Mouse (Mus musculus) activated CD4-positive, CD25-positive, alpha-beta regulatory T cell, adult 4 months (primary cell): ENCODE data around the gene Btbd2. TPM values are rescaled to one million over a fixed set of nuclear protein-coding genes. Genes with fewer than 3 reads are reported as not detected.

Experiments
- ATAC-seq: one replicate; pipeline ENCODE4 v1.8.0; 2017
- polyA plus RNA-seq, 2 experiments: library from polyadenylated mRNA; unstranded; fragments of 100-300 nt; shearing (Covaris generic); gene quantifications; one replicate each; pipeline ENCODE4 v1.2.1; 2017

Gene Btbd2
- polyA plus RNA-seq, 2 experiments from 2014 or later = 5.5 to 6.1 TPM

DNA sequence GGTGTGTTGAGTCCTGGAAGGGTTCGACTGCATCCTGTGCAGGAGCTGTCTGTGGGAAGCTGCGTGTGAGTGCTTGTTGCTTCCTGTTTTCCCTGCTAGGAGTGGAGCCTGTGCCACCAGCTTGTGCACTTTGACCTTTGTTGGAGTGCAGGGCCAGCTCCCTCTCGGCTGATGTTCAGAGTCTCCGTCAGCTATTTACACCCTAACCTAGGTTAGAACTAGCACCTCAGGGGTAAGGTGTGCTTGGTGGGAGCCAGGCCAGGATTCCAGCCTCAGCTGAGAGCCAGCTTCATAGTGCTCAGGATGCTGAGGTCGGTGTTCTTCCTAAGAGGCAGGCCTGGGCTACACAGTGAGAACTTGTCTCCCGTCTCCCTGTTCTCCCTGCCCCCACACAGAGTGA, 21.5 kb downstream of the Btbd2 start:
- no peak for ATAC-seq

DNA sequence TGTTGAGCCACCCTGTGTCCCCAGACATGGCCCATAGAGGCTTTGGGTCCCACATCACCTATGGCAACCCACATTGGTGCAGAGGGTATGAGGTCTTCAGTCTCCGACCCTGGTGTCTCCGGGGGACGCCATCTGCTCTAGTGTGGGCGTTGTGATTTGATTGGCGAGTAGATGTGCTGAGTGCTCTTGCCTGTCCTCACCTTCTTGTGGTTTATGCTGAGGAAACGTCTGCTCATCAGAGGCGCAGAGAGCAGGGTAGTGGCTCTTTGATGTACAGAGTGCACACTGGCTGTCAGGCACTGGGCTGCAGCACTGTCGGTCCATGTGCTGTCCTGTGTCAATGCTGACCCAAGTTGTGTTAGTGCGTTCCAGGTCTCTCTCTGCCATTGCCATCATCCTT, 27.9 kb downstream of the Btbd2 start:
- ATAC-seq = peak; percentile 88

DNA sequence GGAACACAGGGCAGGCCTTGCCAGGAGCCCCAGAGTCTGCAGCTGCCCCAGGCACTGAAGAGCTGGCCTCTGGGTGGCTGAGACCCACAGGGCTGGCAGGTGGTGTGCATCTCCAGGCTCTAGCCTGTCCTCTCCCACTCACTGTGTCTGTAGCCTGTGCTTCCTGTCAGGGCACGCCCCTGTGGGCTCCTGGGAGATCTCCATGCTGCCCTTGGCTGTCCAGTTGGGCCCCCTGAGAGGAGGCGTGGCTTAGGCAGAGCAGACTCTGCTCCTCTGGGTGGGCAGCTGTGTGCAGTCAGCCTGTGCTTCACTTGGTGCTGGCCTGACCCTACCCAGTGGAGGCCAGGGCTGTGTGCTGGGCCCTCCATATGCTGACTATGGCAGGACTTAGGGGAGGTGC, 29.2 kb downstream of the Btbd2 start:
- no peak for ATAC-seq

DNA sequence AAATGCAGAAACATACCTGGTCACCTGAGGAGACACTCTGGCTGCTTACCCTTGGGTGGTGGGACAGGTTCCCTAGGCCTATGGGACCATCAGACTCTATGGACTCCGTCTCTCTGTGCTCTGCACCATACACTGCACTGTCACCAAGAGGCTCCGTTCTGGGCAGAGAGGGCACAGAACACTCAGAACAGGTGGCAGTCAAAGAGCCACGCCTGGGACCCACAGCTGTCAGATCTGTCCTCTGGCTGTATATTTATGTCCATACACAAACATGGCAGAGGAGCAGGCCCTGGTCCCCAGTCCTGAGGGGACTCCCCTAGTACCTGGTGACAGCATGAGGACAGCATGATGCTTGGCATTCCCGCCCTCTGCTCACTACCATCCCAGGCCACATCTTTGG, 31.1 kb downstream of the Btbd2 start:
- ATAC-seq = no peak

DNA sequence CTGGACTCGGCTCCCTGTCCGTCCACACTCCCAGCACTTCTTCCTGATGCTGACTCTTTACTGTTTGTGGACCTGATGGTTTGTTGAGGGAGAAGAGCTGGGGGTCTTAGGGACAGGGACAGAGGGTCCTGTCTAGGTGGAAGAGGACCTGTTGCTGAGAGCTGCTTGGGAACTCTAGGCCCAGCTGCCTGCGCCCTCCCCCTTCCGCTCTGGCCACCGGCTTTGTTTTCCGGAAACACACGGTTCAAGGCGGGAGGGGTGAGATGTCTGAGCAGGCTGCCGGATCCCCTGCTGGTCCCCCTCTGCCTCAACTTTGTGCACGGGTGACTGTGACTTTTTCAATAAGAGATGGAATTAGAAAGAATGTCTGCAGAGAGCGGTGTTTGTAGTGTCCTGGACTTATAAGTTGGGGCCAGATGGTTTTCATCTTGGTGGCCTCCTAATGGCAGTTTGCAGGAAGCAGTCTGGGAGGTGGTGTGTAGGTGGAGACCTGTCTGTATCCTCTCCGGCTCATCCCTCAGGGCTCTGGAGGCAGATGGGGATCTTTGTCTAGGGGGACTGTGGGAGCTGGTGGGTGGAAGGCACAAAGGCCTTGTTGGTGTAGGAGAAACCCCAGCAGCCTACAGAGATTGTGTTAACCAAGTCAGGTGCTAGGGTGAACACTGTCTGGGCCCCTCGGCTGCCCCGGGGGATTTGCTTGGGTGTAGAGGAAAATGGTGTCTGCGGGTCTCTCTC, 33.2 kb downstream of the Btbd2 start:
- ATAC-seq = peak; percentile 22

DNA sequence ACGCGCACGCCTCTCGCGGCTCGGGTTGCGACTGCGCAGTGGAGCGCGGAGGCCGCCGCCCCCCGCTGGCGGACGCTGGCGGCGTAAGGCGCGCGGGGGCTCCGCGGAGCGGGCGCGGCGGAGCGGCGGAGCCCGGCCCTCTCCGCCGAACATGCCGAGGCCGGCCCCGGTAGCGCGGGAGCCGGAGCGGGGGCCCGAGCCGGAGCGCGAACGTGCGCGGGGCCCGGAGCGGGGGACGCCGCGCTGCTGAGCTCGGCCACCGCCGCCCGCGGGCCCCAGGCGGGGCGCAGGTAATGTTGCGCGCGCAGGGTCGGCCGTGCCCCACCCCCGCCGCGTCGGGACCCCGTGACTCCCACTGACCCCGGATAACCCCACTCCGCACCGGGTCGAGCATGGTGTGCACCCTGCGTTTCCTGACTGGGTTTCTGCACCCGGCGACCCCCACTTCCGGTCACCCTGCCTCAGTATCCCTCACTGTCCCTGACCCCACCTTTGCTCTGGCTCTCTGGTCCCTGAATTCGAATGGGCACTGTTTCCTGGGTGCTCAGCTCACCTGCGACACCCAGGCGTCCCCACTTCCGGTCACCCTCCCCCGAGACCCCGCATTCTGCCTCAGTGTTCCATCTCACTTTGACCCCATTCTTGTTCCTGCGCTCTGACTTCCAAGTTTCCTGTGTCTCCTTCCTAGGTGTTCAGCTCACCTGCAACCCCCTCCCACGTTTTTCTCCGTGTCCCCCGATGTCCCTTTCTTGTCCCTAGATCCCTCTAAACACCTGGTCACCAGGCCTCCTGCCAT, 34.0 kb downstream of the Btbd2 start, which contains the start of gene Csnk1g2:
Gene Csnk1g2 (plus strand): TSS at position 178 of the 796 bp plus-strand sequence.
- no peak for ATAC-seq

DNA sequence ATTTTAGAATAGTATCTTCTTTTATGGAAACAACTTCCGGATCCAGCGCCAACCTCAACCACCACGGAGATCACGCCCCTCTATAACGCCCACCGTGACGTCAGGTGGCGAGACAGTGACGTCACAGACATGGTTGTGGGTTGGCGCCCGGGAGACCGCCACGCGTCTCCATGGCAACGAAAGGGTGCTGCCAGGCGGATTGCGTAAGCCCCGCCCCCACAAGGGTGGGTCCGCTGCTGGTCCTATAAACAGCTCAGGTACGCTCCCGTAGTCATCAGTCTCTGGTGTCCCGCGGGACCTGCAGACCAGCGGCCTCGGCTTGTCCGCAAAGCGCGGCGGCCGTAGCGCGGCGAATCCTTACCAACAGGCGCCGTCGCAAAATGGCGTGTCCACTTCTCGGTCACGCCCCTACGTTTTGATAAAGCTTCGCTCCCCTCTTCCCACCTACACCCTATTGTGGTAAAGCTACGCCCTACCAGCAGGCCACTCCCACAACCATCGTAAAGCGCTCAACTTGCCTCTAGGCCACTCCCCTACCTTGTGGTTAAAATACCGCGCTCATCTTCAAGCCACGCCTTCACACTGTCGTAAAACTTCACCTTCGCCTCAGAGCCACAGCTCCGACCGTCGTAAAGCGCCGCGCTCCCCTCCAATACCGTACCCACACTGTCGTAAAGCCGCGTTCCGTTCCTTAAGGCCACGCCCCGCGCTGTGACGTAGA, 34.8 kb downstream of the Btbd2 start:
- ATAC-seq = peak; percentile 73

DNA sequence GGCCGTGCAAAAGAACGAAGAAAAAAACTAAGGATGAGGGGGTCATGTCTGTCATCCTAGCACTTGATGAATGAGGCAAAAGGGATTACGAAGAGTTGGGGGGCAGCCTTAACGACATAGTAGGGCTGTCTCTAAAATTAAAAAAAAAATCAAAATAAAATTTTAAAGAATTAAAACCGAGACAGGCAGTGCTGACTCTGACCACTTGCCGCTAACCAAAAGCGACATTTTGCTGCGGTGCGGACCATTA, 35.3 kb downstream of the Btbd2 start:
- ATAC-seq = no peak

DNA sequence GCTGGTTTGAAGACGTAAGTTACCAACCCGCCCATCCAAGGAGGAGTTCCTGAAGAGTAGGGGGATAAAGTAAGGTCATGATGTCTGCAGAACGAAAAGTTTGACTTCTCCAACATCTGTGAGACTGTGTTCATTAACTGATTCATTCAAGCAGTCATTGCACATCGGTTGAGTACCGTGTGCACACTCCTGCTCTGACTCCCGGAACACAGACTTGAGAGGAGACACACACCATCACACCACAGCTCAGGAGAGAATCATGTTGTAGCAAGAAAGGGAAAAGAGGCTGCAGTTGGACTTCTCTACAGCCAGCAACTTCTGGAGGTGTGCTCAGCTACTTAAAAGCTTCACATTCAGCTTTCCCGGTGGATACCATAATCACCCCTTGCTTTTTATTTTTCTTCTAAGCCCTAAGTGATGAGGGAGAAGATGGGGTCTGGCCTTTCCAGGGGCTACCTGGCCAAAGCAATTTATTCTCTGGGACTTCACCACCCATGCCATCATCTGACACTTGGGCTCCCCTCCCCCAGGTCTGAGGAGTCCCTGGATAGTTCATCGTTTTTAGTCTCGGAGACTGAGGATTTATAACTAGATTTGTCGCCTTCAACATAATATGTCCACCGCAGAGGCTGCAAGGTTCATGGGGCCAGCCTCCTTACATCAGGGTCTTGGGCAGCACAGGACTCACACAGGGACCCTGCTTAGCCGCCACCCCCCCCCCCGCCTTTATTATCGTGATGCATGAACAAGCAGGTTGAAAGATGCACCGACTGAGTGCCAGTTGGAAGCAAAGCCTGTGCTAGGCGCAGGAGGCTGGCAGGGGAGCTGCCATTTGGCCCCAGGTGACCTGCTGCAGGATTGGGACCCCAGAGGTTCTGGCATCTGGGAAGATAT, 35.8 kb downstream of the Btbd2 start:
- ATAC-seq = no peak

DNA sequence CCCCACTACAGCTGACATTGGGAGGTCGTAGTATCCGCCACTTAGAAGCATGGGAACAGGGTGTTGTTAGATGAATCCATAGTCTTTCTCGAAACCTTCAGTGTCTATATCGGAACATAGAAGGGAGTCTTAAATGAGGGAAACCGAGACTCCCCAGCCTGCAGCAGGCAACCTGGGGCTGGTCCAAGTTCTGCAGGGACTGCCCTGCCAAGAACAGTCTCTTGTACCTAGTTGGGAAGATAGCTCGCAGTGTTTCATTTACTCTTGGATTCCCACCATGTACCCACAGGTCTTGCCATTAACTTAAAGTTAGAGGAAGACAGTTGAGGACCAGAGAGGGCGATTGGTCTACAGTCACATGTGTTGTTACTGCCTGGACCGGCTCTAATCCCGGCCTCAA, 36.5 kb downstream of the Btbd2 start:
- no peak for ATAC-seq

DNA sequence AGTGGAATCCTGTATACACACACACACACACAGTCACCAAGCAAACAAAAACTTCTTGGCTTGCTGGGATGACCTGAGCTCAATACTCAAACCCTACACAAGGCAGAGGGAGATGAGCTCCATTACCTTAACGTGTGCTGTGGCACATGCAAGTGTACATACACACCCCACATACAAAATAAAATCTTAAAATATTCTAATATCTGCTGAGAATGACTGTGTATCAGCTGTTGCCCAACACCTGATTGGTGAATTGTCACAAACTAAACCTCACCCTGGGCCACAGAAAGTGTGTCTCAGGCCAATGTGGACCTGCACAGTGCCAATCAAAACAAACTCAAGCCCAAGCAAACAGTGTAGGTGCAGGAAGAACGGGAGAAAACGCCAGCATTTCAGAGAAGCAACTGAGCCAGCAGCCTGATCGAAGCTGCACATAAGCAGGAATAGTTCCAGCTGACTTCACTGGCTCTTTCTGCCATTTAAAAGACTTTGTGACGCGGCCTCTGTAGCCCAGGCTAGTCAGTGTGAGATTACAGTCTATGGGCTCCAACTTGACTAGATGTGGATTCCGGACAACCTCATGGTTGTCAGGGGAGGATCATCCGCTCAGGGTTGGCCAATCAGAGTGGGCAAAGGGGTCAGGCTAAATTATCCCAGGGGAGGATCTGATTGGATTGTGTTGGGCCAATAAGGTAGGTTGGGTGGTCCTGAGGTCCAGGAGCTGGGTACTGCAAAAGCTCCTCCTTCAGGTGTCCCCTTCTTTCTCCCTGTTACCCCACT, 37.2 kb downstream of the Btbd2 start:
- no peak for ATAC-seq

DNA sequence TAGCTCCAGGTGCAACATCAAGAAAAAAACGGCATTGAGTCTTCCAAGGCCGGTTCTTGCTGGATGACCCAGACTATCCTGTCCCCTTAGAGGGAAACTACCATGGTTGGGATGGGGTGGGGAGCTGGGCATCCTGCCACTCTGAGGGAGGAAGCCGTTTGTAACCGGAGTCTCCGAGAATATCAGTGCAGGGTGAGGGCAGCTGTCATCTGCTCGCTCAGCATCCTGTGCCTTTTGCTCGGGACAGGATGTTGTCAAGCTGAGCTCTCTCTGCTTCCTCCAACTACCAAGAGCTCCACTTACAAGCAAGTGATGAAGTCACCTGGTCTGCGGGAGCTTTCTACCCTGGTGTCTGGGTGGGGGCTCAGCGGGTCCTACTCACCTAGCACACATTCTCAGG, 38.7 kb downstream of the Btbd2 start:
- ATAC-seq = peak; percentile 75

DNA sequence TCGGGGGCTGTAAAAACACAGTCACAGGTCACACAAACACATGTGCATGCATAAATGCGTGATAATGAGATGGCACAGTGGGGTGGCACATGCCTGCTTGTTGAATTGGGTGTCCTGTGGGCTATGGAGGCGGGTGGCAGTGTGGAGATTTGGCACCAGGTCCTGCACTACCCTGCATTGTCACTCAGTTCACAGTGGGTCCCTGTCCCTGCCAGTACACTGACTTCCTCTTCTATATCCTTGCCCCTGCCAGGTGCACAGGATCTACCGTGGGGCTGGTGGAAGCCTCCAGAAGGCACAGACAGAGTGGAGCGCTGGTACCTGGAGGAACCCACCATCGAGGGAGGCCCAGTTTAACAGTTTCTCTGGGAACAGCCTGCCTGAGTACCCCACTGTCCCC, 42.5 kb downstream of the Btbd2 start:
- ATAC-seq = no peak

DNA sequence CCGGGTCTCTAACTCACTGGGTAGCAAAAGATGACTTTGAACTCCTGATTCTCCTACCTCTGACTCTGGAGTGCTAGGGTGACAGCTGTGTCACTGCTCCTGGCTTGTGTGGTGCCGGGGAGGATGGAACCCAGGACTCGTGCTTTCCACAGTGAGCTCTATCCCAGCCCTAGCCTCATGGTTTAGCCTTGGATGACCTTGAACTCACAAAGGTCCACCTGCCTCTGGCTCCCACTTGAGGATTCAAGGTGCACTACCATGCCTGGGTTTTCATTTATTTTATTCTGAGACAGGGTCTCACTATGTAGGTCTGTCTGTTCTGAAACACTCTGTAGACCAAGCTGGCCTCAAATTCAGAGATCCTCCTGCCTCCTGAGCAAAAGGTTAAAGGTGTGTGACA, 43.0 kb downstream of the Btbd2 start:
- no peak for ATAC-seq

DNA sequence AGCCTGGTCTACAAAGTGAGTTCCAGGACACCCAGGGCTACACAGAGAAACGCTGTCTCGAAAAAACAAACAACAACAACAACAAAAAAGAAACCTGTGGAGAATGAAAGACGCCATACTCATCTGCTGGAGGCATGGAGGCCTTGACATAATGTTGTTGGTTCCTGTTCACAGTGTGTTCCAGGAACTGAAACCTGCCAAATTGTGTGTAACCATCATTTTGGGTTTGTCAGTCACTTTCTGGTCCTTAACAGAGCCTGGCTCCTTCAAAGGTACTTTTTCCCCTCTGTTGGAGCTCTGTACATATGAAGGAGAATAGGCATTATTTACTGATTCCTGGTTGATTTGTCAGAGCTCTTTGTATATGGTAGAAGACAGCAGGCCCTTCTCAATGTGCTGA, 45.0 kb downstream of the Btbd2 start:
- ATAC-seq = no peak

DNA sequence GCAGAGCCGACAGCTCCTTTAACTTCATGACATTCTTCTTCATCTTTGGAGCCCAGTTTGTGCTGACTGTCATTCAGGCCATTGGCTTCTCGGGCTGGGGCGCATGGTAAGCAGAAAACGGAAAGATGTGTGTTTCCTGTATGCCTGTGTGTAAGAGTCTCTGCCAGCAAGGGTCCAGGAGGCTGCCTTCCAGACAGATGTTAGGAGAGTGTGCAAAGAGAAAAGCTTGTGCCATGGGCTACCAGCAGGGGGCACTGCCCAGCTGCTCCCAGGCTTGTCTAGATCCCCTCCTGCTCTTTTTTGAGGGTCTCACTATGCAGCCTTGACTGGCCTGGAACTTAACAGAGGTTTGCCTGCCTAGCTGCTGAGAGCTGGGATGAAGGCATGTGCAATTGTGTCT, 45.8 kb downstream of the Btbd2 start:
- no peak for ATAC-seq

DNA sequence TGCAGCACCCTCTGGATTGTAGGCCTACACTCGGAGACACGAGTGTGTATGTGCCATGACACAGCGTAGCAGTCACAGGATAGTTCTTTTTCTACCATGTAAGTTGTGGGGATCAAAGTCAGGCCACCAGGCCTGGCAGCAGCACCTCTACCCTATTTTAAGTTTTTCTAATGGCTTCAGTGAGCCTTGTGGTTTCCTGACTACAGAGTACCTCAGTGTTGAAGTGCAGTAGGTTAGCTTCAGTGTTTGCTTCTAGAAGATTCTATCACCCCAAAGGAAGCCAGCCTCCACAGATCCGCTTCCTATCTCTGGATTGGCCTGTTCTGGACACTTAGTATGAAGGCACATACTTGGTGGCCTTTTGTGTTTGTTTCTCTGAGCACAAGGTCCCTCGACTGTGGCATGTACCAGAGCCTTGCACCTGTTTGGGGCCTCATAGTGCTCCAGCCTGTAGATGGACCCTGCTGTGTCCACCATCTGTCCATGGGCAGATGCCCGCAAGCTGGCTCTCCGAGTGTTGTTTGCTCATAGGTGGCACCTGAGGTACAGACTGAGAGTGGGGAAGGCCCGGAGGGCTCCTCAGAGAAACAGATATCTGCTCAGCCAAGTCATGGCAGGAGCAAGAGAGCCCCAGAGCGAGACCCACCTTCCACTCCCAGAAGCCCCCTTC, 46.6 kb downstream of the Btbd2 start:
- ATAC-seq = peak; percentile 31

DNA sequence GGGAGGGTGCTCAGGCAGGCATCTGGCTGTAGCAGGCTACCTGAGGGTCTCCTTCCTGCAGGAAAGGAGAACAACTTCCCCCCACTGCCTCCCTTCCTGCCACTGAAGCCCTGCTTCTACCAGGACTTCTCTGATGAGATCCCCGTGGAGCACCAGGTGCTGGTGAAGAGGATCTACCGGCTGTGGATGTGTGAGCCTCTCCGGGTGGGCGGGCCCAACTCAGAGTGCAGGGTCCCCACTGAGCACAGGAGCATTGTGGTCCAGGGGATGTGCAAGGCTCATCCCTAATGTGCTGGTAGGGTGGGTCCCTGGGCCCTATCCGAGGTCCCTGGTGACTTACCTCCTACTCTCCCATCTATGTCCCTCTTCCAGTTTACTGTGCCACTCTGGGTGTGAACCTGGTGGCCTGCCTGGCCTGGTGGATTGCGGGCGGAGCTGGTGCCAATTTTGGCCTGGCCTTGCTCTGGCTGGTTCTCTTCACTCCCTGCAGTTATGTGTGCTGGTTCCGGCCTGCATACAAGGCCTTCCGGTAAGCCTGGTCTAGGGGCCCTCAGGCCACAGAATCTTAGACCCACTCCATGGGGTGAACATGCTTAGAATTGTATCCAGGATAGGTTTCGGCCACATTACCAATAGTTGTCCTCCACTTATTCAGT, 47.5 kb downstream of the Btbd2 start:
- ATAC-seq = no peak

DNA sequence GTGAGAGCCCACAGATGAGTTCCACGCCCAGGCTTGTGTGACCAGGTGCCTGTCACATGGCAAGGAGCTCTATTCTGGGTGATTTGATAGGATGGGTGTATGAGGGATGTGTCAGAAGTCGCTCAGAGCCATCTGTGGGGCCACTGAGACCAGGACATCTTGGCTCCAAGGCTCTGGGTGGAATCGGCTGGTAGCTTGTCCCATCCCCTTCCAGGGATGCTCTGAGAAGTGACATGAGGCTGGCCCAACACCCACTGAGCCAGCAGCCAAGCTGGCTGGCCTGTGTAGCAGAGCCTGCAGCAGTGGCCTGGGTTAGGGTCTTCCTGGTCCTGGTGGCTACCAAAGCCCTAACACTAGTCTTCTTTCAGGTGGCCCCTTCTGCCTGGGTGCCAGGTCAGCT, 48.4 kb downstream of the Btbd2 start:
- ATAC-seq = no peak

DNA sequence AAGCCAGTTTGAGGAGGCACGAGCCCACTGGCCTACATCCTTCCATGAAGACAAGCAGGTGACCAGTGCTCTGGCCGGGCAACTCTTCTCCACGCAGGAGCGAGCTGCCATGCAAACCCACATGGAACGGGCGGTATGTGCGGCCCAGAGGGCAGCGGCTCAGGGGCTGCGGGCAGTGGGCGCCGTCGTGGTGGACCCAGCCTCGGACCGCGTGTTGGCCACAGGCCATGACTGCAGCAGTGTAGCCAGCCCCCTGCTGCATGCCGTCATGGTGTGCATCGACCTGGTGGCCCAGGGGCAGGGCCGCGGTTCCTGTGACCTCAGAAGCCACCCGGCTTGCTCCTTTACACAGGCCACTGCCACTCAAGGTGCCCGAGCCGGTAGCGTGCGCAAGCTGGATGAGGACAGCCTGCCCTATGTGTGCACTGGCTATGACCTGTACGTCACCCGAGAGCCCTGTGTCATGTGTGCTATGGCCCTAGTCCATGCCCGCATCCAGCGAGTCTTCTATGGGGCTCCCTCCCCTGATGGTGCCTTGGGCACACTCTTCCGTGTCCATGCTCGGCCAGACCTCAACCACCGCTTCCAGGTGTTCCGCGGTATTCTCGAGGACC, 50.0 kb downstream of the Btbd2 start:
- no peak for ATAC-seq
